Mouse (Mus musculus): ENCODE measurements around the gene Tmbim1. TPM values are rescaled to one million over a fixed set of nuclear protein-coding genes. Genes with fewer than 3 reads are reported as not detected.

The Tmbim1 gene
- total RNA-seq, 1 experiment: 38.0 TPM

DNA sequence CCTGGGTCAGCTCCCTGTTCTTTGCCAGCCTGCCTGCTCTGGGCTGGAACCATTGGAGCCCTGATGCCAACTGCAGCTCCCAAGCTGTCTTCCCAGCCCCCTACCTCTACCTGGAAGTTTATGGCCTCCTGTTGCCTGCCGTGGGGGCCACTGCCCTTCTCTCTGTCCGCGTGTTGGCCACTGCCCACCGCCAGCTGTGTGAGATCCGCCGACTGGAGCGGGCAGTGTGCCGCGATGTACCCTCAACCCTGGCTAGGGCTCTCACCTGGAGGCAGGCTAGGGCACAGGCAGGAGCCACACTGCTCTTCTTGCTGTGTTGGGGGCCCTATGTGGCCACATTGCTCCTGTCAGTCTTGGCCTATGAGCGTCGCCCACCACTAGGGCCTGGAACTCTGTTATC lies 26.4 kb downstream of the Tmbim1 start:
- TF ChIP-seq HCFC1 (IDR thresholded peaks at IDR 0.05; ENCODE audit: borderline replicate concordance, insufficient read depth, low read length) (no peak), CHD2 (IDR thresholded peaks at IDR 0.05; ENCODE audit: low read depth, low read length) (no peak), ZNF384 (IDR thresholded peaks at IDR 0.05; ENCODE audit: low read depth, low read length) (no peak), MAFK (IDR thresholded peaks at IDR 0.05; ENCODE audit: insufficient read depth, low read depth, low read length) (no peak), ZC3H11A (IDR thresholded peaks at IDR 0.05; ENCODE audit: borderline replicate concordance, low read depth, low read length) (no peak)
- peaks cover 0 to 7% of the 10 kb centered on the region in 2 experiments; a peak in 1 of 4 replicates for H3K4me1 ChIP-seq (ENCODE audit: control insufficient read depth in 2 of 2, insufficient read depth in 2 of 2, low read length in 2 of 2, poor library complexity in 1 of 2)
- in situ Hi-C loops (cut with MboI; ENCODE audit: low sequenced_read_pairs in 2 of 2, unreplicated experiment in 2 of 2): no loop called here

GRCm38 (mm10) chr1:74278538-74278937 lies 26.9 kb downstream of the Tmbim1 start, which contains the start of gene Gpbar1:
Gpbar1 (plus strand) TSS chr1:74278550.
- no peak within 1 kb of the TSS for H3K9ac ChIP-seq (ENCODE audit: insufficient read depth, low read depth, low read length, poor library complexity, severe bottlenecking)
- TF ChIP-seq HCFC1 (IDR thresholded peaks at IDR 0.05; ENCODE audit: borderline replicate concordance, insufficient read depth, low read length): no peak
- no peak for TF ChIP-seq ZNF384 (IDR thresholded peaks at IDR 0.05; ENCODE audit: low read depth, low read length)
- no peak for TF ChIP-seq MAFK (IDR thresholded peaks at IDR 0.05; ENCODE audit: insufficient read depth, low read depth, low read length)
- TF ChIP-seq ZC3H11A (IDR thresholded peaks at IDR 0.05; ENCODE audit: borderline replicate concordance, low read depth, low read length): no peak
- no peak for TF ChIP-seq CHD2 (IDR thresholded peaks at IDR 0.05; ENCODE audit: low read depth, low read length)

More for the DNA sequence above, 26.4 kb downstream of the Tmbim1 start:
- DNase-seq (ENCODE audit: low read depth, low spot score): no peak
- Histone ChIP-seq H3K9ac (ENCODE audit: insufficient read depth, low read depth, low read length, poor library complexity, severe bottlenecking) (no peak overlapping the region), H3K9me3 (ENCODE audit: control insufficient read depth, insufficient read depth, low read depth, low read length) (no peaks in the 10 kb centered on the region), H3K36me3 (ENCODE audit: control insufficient read depth, insufficient read depth, low read length, poor library complexity, severe bottlenecking) (peaks cover 38% of the 10 kb centered on the region), H3K27ac (ENCODE audit: insufficient read depth, low read depth, low read length, poor library complexity, severe bottlenecking) (no peak overlapping the region), H3K4me3 (ENCODE audit: insufficient read depth in 1 of 2, low read depth in 1 of 2, low read length in 2 of 2, poor library complexity in 1 of 2, severe bottlenecking in 1 of 2) (no peak overlapping the region)

DNA sequence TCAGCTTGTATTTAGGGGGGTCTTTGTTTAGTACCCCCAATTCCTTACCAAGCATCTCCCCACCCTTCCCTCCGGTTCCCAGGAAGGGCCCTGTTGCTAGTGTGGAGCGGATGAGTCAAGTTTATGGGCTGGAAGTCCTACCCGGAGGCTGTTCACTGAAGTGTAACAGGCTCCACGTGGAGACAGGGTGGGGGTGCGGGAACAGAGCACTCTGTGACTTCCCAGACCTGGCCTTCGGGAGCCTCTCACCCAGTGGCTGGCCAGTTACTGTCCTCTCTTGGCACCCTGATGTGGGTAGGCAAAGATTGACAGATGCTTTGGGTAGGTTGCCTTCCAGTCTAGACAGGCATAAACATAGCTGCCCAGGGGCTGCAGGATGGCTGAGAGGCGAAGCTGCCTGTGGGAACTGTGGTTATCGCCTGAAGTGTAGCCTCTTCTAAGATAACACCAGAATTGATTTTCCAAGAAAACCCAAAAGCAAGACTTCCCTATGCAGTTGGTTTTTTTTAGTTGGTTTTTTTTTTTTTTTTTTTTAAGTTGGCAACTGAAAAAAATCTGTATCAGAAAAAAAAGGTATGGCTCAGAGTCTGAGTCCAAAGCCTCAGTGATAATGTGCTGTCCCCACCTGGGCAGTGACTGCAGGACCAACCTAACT lies 27.4 kb downstream of the Tmbim1 start:
- no peak for TF ChIP-seq CHD2 (IDR thresholded peaks at IDR 0.05; ENCODE audit: low read depth, low read length)
- peaks cover 0 to 6% of the 10 kb centered on the region in 2 experiments; a peak in 1 of 4 replicates for H3K4me1 ChIP-seq (ENCODE audit: control insufficient read depth in 2 of 2, insufficient read depth in 2 of 2, low read length in 2 of 2, poor library complexity in 1 of 2)
- no peak overlapping the region for H3K27ac ChIP-seq (ENCODE audit: insufficient read depth, low read depth, low read length, poor library complexity, severe bottlenecking)
- H3K36me3 ChIP-seq (ENCODE audit: control insufficient read depth, insufficient read depth, low read length, poor library complexity, severe bottlenecking): peaks cover 35% of the 10 kb centered on the region
- H3K9ac ChIP-seq (ENCODE audit: insufficient read depth, low read depth, low read length, poor library complexity, severe bottlenecking): no peak overlapping the region
- H3K9me3 ChIP-seq (ENCODE audit: control insufficient read depth, insufficient read depth, low read depth, low read length): no peaks in the 10 kb centered on the region
- no peak overlapping the region for H3K4me3 ChIP-seq (ENCODE audit: insufficient read depth in 1 of 2, low read depth in 1 of 2, low read length in 2 of 2, poor library complexity in 1 of 2, severe bottlenecking in 1 of 2)
- in situ Hi-C loops (cut with MboI; ENCODE audit: low sequenced_read_pairs in 2 of 2, unreplicated experiment in 2 of 2): no loop called here
- no peak for DNase-seq (ENCODE audit: low read depth, low spot score)

More at GRCm38 (mm10) chr1:74278538-74278937, 26.9 kb downstream of the Tmbim1 start, which contains the start of gene Gpbar1:
- DNase-seq (ENCODE audit: low read depth, low spot score): no peak
- in situ Hi-C loops (cut with MboI; ENCODE audit: low sequenced_read_pairs in 2 of 2, unreplicated experiment in 2 of 2): no loop called here
- no peaks in the 10 kb centered on the region for H3K9me3 ChIP-seq (ENCODE audit: control insufficient read depth, insufficient read depth, low read depth, low read length)
- H3K36me3 ChIP-seq (ENCODE audit: control insufficient read depth, insufficient read depth, low read length, poor library complexity, severe bottlenecking): peaks cover 38% of the 10 kb centered on the region
- H3K4me3 ChIP-seq (ENCODE audit: insufficient read depth in 1 of 2, low read depth in 1 of 2, low read length in 2 of 2, poor library complexity in 1 of 2, severe bottlenecking in 1 of 2): no peak within 1 kb of the TSS
- no peak within 1 kb of the TSS for H3K27ac ChIP-seq (ENCODE audit: insufficient read depth, low read depth, low read length, poor library complexity, severe bottlenecking)
- H3K4me1 ChIP-seq (ENCODE audit: control insufficient read depth in 2 of 2, insufficient read depth in 2 of 2, low read length in 2 of 2, poor library complexity in 1 of 2): peaks cover 0 to 7% of the 10 kb centered on the region in 2 experiments; a peak in 1 of 4 replicates

DNA sequence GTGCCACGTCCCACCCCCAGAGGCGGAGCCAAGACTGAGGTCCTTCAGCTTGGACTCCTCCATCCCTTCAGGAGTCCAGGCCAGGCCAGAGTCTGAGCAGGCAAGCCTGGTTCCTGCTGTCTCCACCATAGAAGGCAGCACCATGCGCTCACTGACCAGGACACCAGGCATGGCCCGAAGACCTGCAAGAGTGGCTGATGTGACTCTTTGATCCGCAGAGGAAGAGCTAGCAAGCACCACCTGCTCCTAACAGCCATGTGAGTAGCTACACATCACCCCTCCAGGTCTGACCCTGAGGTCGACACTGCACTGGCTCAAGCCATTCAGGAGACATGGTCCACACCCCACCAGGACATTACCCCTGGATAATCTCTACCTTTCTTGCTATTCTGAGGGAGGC lies 28.4 kb downstream of the Tmbim1 start:
- in situ Hi-C loops (cut with MboI; ENCODE audit: low sequenced_read_pairs in 2 of 2, unreplicated experiment in 2 of 2): no loop called here
- no peak for TF ChIP-seq HCFC1 (IDR thresholded peaks at IDR 0.05; ENCODE audit: borderline replicate concordance, insufficient read depth, low read length)
- no peak for TF ChIP-seq ZC3H11A (IDR thresholded peaks at IDR 0.05; ENCODE audit: borderline replicate concordance, low read depth, low read length)
- TF ChIP-seq MAFK (IDR thresholded peaks at IDR 0.05; ENCODE audit: insufficient read depth, low read depth, low read length): no peak
- TF ChIP-seq ZNF384 (IDR thresholded peaks at IDR 0.05; ENCODE audit: low read depth, low read length): no peak
- TF ChIP-seq CHD2 (IDR thresholded peaks at IDR 0.05; ENCODE audit: low read depth, low read length): no peak
- peaks cover 0 to 4% of the 10 kb centered on the region in 2 experiments; a peak in 1 of 4 replicates for H3K4me1 ChIP-seq (ENCODE audit: control insufficient read depth in 2 of 2, insufficient read depth in 2 of 2, low read length in 2 of 2, poor library complexity in 1 of 2)
- no peak for DNase-seq (ENCODE audit: low read depth, low spot score)
- H3K9ac ChIP-seq (ENCODE audit: insufficient read depth, low read depth, low read length, poor library complexity, severe bottlenecking): no peak overlapping the region
- H3K9me3 ChIP-seq (ENCODE audit: control insufficient read depth, insufficient read depth, low read depth, low read length): no peaks in the 10 kb centered on the region
- H3K27ac ChIP-seq (ENCODE audit: insufficient read depth, low read depth, low read length, poor library complexity, severe bottlenecking): no peak overlapping the region
- peaks cover 27% of the 10 kb centered on the region for H3K36me3 ChIP-seq (ENCODE audit: control insufficient read depth, insufficient read depth, low read length, poor library complexity, severe bottlenecking)
- no peak overlapping the region for H3K4me3 ChIP-seq (ENCODE audit: insufficient read depth in 1 of 2, low read depth in 1 of 2, low read length in 2 of 2, poor library complexity in 1 of 2, severe bottlenecking in 1 of 2)

All from ES-E14 (cell line).